Mouse (Mus musculus) megakaryocyte, embryonic 14.5 days (primary cell): Measurements from ENCODE around the gene Lyrm7. TPM values are rescaled to one million over a fixed set of nuclear protein-coding genes. Genes with fewer than 3 reads are reported as not detected.
"Not testable (repeated sequence)": the region's sequence is repeated elsewhere in the genome, so short reads cannot be mapped to it uniquely, and the experiment has no call there.

Experiments used
- H3K27me3 ChIP-seq: replicated peaks from 2 replicates; pipeline ENCODE3; 2012; ENCODE audit warnings: inconsistent platforms
- H3K36me3 ChIP-seq: replicated peaks from 2 replicates; pipeline ENCODE3; 2012; ENCODE audit warnings: low read length, inconsistent platforms, mixed read lengths
- H3K4me1 ChIP-seq: 2 replicates; pipeline ENCODE4 v1.6.1; 2012; ENCODE audit warnings: inconsistent platforms
- H3K4me3 ChIP-seq: replicated peaks from 2 replicates; pipeline ENCODE3; 2012; ENCODE audit warnings: moderate library complexity, mild to moderate bottlenecking, inconsistent platforms
- H3K9me3 ChIP-seq: 2 replicates; pipeline ENCODE4 v1.6.1; 2012; ENCODE audit warnings: inconsistent platforms
- FLI1 ChIP-seq: IDR thresholded peaks from 2 replicates; pipeline ENCODE4 v1.6.1; 2012; ENCODE audit warnings: low read length, inconsistent platforms, mixed read lengths
- GATA1 ChIP-seq: IDR thresholded peaks from 3 replicates; pipeline ENCODE4 v1.6.1; 2012; ENCODE audit warnings: mixed read lengths, low read length, inconsistent platforms, borderline replicate concordance
- polyA plus RNA-seq: library from polyadenylated mRNA; stranded (reverse); fragments of >175 nt; gene quantifications from 2 replicates; pipeline ENCODE4 v1.2.3, GENCODE M21; 2012; ENCODE audit warnings: low replicate concordance; ENCODE audit not compliant: insufficient read depth

Gene Lyrm7
- polyA plus RNA-seq, 1 experiment, result 0.13 TPM

DNA sequence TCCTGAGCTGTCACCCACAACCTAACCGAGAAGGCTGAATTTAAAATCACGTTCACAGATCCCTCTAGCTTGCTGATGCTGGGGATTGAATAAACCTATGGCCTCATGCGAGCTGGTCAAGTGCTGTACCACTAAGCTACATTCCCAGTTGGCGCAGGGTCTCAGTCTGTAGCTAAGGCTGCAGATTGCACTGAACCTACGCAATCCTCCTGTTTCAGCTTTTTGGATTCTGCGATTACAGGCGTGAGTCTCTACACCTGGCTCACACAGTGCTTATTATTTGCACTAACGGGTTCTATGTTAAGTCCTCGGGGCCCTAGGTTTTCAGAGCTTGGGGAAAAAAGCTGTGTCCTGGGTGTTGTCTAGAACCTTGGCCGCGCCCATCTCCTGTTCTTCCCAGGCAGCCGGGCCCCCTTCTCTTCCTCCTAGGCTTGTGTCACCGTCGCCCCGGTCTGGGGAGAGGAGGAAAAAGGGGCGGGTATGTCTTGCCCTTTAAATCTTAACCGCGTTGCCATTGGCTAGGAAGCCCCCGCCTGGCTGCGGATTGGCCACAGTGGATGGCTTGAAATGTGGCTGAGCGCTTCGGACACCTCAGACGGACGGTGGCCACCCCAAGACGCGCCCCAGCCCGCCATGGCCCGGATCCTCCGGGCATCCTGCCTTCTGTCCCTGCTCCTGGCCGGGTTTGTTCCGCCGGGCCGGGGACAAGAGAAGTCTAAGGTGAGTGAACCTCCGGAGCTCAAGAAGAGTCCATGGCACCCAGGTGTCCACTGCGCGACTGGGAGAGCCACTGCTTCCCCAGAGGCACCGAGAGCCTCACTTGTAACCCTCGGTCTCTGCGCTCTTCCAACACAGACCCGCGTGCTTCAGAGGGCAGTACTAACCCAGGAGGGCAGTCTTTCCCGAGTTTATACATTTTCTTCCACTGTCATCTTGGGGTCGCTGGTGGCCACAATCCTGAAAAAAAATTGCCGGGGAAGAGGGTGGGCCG is 41.9 kb upstream of the Lyrm7 start, which contains the start of gene Gpx3:
Gene Gpx3 (plus strand): TSS at position 121 of the 991 bp plus-strand sequence.
- peak within 1 kb of the TSS; percentile 43 for H3K4me3 ChIP-seq
- H3K36me3 ChIP-seq, result no peaks in the 10 kb centered on the region
- H3K4me1 ChIP-seq, result peaks cover 32% of the 10 kb centered on the region
- TF ChIP-seq FLI1 (no peak), GATA1 (no peak)
- H3K27me3 ChIP-seq, result peaks cover 37% of the 10 kb centered on the region
- no peaks in the 10 kb centered on the region for H3K9me3 ChIP-seq

DNA sequence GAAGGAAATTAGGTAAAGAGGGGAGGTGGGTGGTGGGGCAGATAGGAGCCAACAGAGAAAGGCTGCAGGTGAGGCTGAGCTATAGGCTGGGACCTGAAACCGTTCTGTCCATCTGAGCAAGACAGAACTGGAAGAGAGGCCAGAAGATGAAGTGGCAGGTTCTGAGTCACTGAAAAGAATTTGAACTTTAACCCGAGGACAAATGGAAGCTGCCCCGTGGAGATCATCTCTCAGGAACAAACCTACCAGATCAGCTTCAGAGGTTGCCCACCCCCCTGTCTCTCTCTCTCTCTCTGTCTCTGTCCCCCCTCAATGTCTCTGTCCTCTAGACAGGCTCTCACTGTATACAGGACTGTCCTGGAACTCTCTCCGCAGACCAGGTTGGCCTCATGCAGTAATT is 38.9 kb upstream of the Lyrm7 start:
- peaks cover 43% of the 10 kb centered on the region for H3K27me3 ChIP-seq
- peaks cover 24% of the 10 kb centered on the region for H3K4me1 ChIP-seq
- H3K36me3 ChIP-seq, result no peaks in the 10 kb centered on the region
- no peaks in the 10 kb centered on the region for H3K9me3 ChIP-seq
- no peak overlapping the region for H3K4me3 ChIP-seq
- TF ChIP-seq GATA1, result no peak

DNA sequence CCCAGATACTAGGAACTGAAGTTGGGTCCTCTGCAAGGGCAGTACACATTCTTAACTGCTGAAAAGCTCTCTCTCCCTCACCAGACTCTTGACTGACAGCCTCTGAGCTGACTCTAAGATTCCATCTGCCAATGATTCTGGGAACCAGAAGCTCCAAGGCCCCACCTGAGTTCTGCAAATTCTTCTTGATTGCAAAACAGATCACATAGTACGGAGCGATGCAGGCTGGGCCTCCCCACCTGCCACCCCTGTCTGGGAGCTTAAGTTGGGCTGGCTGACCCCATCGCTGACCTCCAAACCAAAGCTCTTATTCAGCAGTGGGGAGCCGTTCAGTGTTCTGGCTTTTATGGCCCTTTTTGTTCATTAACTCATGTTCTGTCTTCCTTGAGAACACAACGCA is 36.8 kb upstream of the Lyrm7 start:
- Histone ChIP-seq H3K36me3 (no peaks in the 10 kb centered on the region), H3K27me3 (peaks cover 27% of the 10 kb centered on the region), H3K9me3 (no peaks in the 10 kb centered on the region; the same call in 1 of the 2 replicates), H3K4me3 (no peak overlapping the region), H3K4me1 (peaks cover 3% of the 10 kb centered on the region)
- TF ChIP-seq GATA1 (no peak), FLI1 (no peak)

DNA sequence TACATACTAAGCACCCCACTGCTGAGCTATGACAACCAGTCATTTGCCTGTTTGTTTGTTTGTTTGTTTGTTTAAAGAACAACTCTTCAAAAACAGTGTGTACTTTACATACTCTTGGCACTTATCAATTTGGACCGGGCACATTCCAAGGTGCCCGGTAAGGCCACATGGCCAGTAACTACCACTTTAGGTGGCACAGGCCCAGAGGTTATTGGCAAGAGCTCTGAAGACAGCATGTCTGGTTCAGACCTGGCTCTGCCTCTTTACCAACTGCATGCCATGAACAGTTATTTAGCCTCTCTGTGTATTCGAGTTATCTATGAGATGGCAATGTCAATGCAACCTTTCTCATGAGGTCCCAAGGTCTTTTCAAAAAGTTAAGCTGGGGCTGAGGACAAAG is 35.9 kb upstream of the Lyrm7 start:
- H3K4me1 ChIP-seq, H3K9me3 ChIP-seq, H3K4me3 ChIP-seq, H3K36me3 ChIP-seq: not testable (repeated sequence)
- peaks cover 20% of the 10 kb centered on the region for H3K27me3 ChIP-seq

DNA sequence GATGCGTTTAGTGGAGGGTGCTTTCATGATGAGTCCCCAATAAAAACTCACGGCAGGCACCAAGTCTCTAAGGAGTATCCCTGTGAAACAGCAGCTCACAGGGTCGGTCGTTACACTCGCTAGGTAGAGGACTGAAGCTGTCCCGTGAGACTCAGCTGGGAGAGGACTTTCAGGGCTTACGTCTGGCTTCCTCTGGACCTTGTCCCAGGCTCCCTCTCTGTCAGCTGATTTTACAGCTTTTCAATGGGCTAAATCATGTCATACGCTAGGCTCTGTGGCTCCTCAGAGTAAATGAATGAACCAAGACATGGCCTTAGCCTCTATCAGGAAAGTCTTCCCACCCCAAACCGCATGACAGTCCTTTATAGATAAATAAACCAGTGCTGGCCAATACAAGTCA is 33.9 kb upstream of the Lyrm7 start:
- Histone ChIP-seq H3K9me3 (no peaks in the 10 kb centered on the region; the same call in 1 of the 2 replicates), H3K36me3 (no peaks in the 10 kb centered on the region), H3K27me3 (peaks cover 16% of the 10 kb centered on the region), H3K4me1 (no peaks in the 10 kb centered on the region), H3K4me3 (no peak overlapping the region)
- TF ChIP-seq GATA1 (no peak), FLI1 (no peak)

DNA sequence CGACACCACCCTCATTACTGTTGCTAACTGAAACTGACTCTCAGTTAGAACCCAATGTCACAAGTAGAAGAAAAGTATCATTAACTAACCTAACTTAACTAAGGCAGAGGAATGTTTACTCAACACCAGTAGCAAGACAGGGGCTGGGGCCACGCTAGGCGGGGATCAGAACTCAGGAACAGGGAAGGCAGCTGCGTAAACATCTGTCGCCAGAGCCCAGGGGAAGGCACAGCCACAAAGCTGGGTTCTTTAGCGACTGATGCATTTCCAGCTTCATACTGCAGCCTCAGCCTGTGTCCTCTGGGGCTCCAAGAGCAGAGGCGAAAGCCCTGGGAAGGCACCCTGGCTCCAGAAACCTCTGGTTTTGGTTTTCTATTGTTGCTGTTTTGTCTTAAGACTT is 31.4 kb upstream of the Lyrm7 start:
- no peak for TF ChIP-seq FLI1
- no peak for TF ChIP-seq GATA1
- Histone ChIP-seq H3K27me3 (peaks cover 20% of the 10 kb centered on the region), H3K4me3 (no peak overlapping the region), H3K9me3 (peaks cover 8% of the 10 kb centered on the region), H3K4me1 (peaks cover 4% of the 10 kb centered on the region), H3K36me3 (no peaks in the 10 kb centered on the region)

DNA sequence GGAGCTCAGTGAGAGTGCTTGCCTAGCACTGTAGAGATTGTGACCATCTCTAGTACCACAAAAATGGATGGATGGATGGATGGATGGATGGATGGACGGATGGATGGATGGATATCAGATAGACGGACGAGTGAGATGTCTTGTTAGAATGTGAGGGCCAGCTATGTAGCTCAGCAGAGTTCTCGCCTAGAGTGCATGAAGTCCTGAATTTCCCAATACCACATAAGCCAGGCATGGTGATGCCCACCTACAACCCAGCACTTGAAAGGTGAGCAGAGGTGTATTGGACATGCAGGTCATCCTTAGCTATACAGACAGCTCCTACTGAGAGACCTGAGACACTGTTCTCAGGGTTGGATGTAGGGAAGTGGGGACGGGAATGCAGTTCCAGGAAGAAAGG is 30.6 kb upstream of the Lyrm7 start:
- Histone ChIP-seq H3K4me3 (no peak overlapping the region), H3K27me3 (peaks cover 21% of the 10 kb centered on the region), H3K36me3 (no peaks in the 10 kb centered on the region), H3K4me1 (peaks cover 4% of the 10 kb centered on the region), H3K9me3 (peaks cover 8% of the 10 kb centered on the region)
- no peak for TF ChIP-seq FLI1
- TF ChIP-seq GATA1, result no peak

DNA sequence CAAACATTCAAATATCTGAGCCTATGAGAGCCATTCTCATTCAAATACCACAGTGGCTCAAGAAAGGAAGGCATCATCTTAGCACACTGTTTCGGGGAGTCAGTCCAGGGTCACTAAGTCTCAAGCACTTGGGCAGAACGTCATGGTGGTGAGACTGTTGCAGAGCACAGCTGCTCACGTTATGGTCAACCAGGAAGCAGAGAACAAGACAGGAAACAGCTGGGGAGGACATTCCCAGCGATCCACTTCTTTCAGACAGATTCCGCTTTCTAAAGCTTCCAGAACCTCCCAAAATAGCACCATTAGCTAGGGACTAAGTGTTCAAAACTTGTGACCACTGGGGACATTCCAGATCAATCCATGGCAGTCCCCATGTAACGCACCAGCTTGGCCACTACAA is 27.2 kb upstream of the Lyrm7 start:
- peaks cover 29% of the 10 kb centered on the region for H3K27me3 ChIP-seq
- peaks cover 20% of the 10 kb centered on the region for H3K4me1 ChIP-seq
- peaks cover 8% of the 10 kb centered on the region for H3K9me3 ChIP-seq
- H3K4me3 ChIP-seq, result no peak overlapping the region
- no peaks in the 10 kb centered on the region for H3K36me3 ChIP-seq
- TF ChIP-seq GATA1, result no peak
- TF ChIP-seq FLI1, result no peak

DNA sequence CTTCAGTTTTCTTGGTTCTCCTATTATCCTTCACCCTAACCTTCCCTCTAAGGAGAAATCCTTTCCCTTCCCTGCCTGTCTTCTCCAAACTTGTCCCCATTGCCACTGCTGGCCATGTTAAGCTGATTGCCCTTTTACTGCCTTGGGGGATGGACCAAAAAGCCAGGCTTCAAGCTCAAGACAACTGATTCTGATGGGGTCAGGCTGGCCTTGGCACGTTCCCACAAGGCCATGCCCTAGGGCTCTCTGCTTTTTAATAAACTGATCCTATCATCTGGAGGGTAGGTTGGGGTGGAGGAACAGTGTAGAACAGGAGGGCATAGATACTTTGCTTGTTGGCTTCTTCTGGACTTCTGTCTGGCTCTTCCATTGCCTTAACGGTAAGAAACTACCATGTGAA is 24.7 kb upstream of the Lyrm7 start:
- peaks cover 32% of the 10 kb centered on the region for H3K27me3 ChIP-seq
- H3K4me1 ChIP-seq, result peaks cover 30% of the 10 kb centered on the region
- no peak overlapping the region for H3K4me3 ChIP-seq
- peaks cover 8% of the 10 kb centered on the region for H3K9me3 ChIP-seq
- no peaks in the 10 kb centered on the region for H3K36me3 ChIP-seq
- TF ChIP-seq GATA1 (no peak), FLI1 (no peak)

DNA sequence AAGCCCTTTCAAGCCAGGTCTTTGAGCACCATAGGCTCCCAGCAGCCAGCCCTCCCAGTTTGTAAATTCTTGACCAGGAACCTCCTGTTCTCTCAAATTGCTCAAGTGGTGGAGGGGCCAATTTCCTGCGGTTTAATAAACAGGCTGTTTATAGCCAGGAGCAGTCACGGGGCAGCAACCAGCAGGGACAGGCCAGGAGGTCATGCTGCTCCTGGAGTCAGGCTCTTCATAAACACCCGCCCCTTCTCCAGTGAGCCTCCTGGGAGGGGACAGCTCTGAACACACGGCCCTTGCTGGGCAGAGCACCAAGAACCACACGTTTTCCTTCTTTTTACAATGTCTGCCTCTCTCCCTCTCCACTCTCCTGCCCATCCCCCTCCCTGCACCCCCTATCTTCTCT is 24.2 kb upstream of the Lyrm7 start:
- Histone ChIP-seq H3K4me3 (no peak overlapping the region), H3K9me3 (peaks cover 8% of the 10 kb centered on the region), H3K4me1 (peaks cover 32% of the 10 kb centered on the region), H3K36me3 (no peaks in the 10 kb centered on the region), H3K27me3 (peaks cover 35% of the 10 kb centered on the region)
- TF ChIP-seq FLI1, result no peak
- TF ChIP-seq GATA1, result no peak
